Mouse (Mus musculus): Measurements from ENCODE around the gene Rab11b.

DNA sequence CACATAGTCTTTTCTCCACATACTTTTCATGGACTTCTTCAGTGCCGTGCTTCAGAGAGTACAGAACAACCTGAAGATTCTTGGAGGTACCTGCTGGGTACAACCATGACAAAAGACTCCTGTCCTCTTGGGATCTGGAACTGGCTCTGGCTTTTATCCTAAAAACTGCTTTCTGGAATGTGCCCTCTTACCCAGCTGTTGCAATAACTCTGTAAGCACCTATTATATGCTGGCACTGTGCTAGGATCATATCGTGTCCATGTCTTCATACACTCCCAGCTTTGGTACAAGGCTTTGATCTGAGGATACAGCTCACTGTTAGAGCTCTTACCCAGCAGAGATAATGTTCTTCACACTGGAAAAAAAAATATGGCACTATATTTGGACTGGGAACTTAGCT lies 24.6 kb upstream of the Rab11b start:
- TF ChIP-seq EP300 (IDR thresholded peaks at IDR 0.05; ENCODE audit: insufficient read depth, low read depth, low read length) (no peak), POLR2A (IDR thresholded peaks at IDR 0.05; ENCODE audit: insufficient read depth, low read length) (no peak)
